Mouse (Mus musculus) midbrain, postnatal 0 days (tissue): ENCODE results near the gene Mast4. TPM values are rescaled to one million over a fixed set of nuclear protein-coding genes. Genes with fewer than 3 reads are reported as not detected.

ENCODE experiments used
- ATAC-seq: fragments of 200-750 bp; cut with Nextera tagmentation; 2 replicates; pipeline ENCODE4 v1.8.0; 2017; ENCODE audit warnings: moderate number of reproducible peaks, mild to moderate bottlenecking, moderate TSS enrichment, moderate library complexity; ENCODE audit not compliant: low FRiP score
- DNase-seq: peaks from one replicate; pipeline ENCODE4 v3.0.0-alpha.2; 2015; ENCODE audit warnings: low spot score
- H3K27ac ChIP-seq: fragments of 300-500 bp; sonication (generic); 2 replicates; pipeline ENCODE4 v1.5.1; 2014; ENCODE audit warnings: low read depth, mild to moderate bottlenecking, low read length, mixed read lengths
- H3K27me3 ChIP-seq: fragments of 300-500 bp; sonication (generic); 2 replicates; pipeline ENCODE4 v1.6.1; 2014; ENCODE audit warnings: low read length, control low read depth, mixed read lengths; ENCODE audit not compliant: insufficient read depth
- H3K36me3 ChIP-seq: fragments of 300-500 bp; sonication (generic); 2 replicates; pipeline ENCODE4 v1.6.1; 2014; ENCODE audit warnings: low read length, control low read depth, mixed read lengths; ENCODE audit not compliant: insufficient read depth
- H3K4me1 ChIP-seq: fragments of 300-500 bp; sonication (generic); 2 replicates; pipeline ENCODE4 v1.6.1; 2014; ENCODE audit warnings: mild to moderate bottlenecking, control low read depth, antibody characterized with exemption, low read length, mixed read lengths; ENCODE audit not compliant: insufficient read depth
- H3K4me2 ChIP-seq: fragments of 300-500 bp; sonication (generic); 2 replicates; pipeline ENCODE4 v1.6.1; 2014; ENCODE audit warnings: low read depth, mild to moderate bottlenecking, low read length, mixed read lengths; ENCODE audit not compliant: poor library complexity, severe bottlenecking
- H3K4me3 ChIP-seq: fragments of 300-500 bp; sonication (generic); 2 replicates; pipeline ENCODE4 v1.5.1; 2014; ENCODE audit warnings: low read depth, mild to moderate bottlenecking, low read length, moderate library complexity
- H3K9ac ChIP-seq: fragments of 300-500 bp; sonication (generic); replicated peaks from 2 replicates; pipeline ENCODE4 v1.6.1; 2014; ENCODE audit warnings: mild to moderate bottlenecking, low read length, moderate library complexity, mixed read lengths; ENCODE audit not compliant: poor library complexity, severe bottlenecking
- H3K9me3 ChIP-seq: fragments of 300-500 bp; sonication (generic); 2 replicates; pipeline ENCODE4 v1.6.1; 2016; ENCODE audit warnings: low read length, control low read depth
- CTCF ChIP-seq: IDR thresholded peaks from 2 replicates; pipeline ENCODE4 v1.5.1; 2016; ENCODE audit warnings: antibody characterized with exemption, mild to moderate bottlenecking
- WGBS: fragments of 180-500 bp; shearing (Covaris S2); extraction: QIAGEN DNeasy Blood & Tissue Kit; methylation state at CpG from one replicate; pipeline ENCODE4 v1.1.7; 2014; 5-methylcytosine and 5-hydroxymethylcytosine counted together
- polyA plus RNA-seq: library from polyadenylated mRNA; unstranded; fragments of >200 nt; fragmentation: Nextera tagmentation; extraction: Ambion mirVana; gene quantifications from 2 replicates; pipeline ENCODE4 v1.2.1, GENCODE M21; 2015
- total RNA-seq: library from RNA; depleted of rRNA; stranded (reverse); fragments of >200 nt; gene quantifications from 2 replicates; pipeline ENCODE4 v1.2.3, GENCODE M21; 2014

Gene Mast4
- total and polyA plus RNA-seq, 2 experiments from 2014 or later, result 28.7 to 39.8 TPM

- WGBS, result 83% methylated on average over 3 of the region's 3 CpGs
- Histone ChIP-seq H3K9ac (no peak overlapping the region), H3K27me3 (no peaks in the 10 kb centered on the region), H3K4me1 (no peaks in the 10 kb centered on the region), H3K36me3 (no peaks in the 10 kb centered on the region), H3K4me3 (no peak overlapping the region), H3K27ac (no peak overlapping the region), H3K4me2 (no peak overlapping the region), H3K9me3 (no peaks in the 10 kb centered on the region)
- no peak for TF ChIP-seq CTCF
- no peak for DNase-seq
- ATAC-seq, result no peak
These were observed 76.2 kb downstream of the Mast4 start for GRCm38 (mm10) chr13:103258106-103258505.

DNA sequence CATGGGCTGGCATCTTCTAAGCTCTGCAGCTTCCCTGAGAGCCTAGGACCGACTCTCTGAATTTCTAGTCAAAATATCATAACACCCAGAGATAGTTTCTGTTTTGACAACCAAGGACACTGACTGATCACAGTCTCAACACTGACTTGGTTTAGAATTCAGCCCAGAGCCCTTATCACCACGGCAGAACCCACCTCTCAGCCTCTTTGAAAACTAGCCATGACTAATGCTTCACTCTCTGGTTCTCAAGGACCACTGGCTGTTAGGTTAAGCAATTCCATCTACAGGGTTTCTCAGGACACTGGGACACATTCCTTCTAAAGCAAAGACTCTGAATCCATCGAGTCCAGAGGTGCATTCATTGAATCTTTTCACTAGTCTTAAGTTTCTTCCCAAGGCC lies 79.4 kb downstream of the Mast4 start:
- Histone ChIP-seq H3K36me3 (no peaks in the 10 kb centered on the region), H3K4me1 (no peaks in the 10 kb centered on the region), H3K27me3 (no peaks in the 10 kb centered on the region), H3K4me3 (no peak overlapping the region), H3K4me2 (no peak overlapping the region), H3K9me3 (no peaks in the 10 kb centered on the region), H3K27ac (no peak overlapping the region), H3K9ac (no peak overlapping the region)
- DNase-seq (no peak), ATAC-seq (no peak)
- no peak for TF ChIP-seq CTCF
- WGBS, result 71% methylated on average over 3 of the region's 3 CpGs

DNA sequence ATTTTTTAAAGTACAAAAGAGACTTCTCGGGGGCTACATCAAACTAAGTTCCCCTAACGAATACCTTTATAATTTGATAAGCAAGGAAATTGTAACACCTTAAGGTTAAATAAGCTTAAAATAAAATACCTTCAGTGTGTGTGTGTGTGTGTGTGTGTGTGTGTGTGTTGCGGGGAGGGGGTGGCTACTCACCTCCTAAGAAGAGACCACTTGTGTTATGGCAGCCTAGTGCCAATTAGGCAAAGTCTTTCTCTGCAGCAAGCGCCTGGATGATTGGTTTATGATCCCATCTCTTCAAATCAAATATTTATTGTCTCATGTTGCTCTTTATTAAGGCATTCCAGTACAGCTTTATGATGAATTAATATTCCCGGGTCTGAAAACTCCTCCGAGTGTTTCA lies 81.2 kb downstream of the Mast4 start:
- ATAC-seq, result no peak
- no peaks in the 10 kb centered on the region for H3K27me3 ChIP-seq
- no peak overlapping the region for H3K27ac ChIP-seq
- H3K4me1 ChIP-seq, result no peaks in the 10 kb centered on the region
- H3K36me3 ChIP-seq, result no peaks in the 10 kb centered on the region
- no peak overlapping the region for H3K4me3 ChIP-seq
- no peak for DNase-seq
- H3K9me3 ChIP-seq, result no peaks in the 10 kb centered on the region
- 81% methylated on average over 6 of the region's 6 CpGs for WGBS
- H3K9ac ChIP-seq, result no peak overlapping the region
- TF ChIP-seq CTCF, result no peak
- no peak overlapping the region for H3K4me2 ChIP-seq

- H3K9ac ChIP-seq, result no peak overlapping the region
- H3K36me3 ChIP-seq, result no peaks in the 10 kb centered on the region
- peak; percentile 38 for DNase-seq
- no peaks in the 10 kb centered on the region for H3K9me3 ChIP-seq
- H3K4me2 ChIP-seq, result no peak overlapping the region
- no peaks in the 10 kb centered on the region for H3K4me1 ChIP-seq
- no peaks in the 10 kb centered on the region for H3K27me3 ChIP-seq
- no peak overlapping the region for H3K4me3 ChIP-seq
- no peak for TF ChIP-seq CTCF
- no peak overlapping the region for H3K27ac ChIP-seq
- 31% methylated on average over 14 of the region's 14 CpGs for WGBS
- peak; percentile 79; the same call in 1 of the 2 replicates for ATAC-seq
These were observed 85.9 kb downstream of the Mast4 start for GRCm38 (mm10) chr13:103248102-103249054.

- DNase-seq (no peak), ATAC-seq (no peak)
- WGBS, result 87% methylated on average over 5 of the region's 5 CpGs
- Histone ChIP-seq H3K27me3 (no peaks in the 10 kb centered on the region), H3K4me2 (no peak overlapping the region), H3K9me3 (no peaks in the 10 kb centered on the region), H3K36me3 (no peaks in the 10 kb centered on the region), H3K9ac (no peak overlapping the region), H3K4me1 (no peaks in the 10 kb centered on the region), H3K4me3 (no peak overlapping the region), H3K27ac (no peak overlapping the region)
- TF ChIP-seq CTCF, result no peak
These were observed 87.2 kb downstream of the Mast4 start for GRCm38 (mm10) chr13:103246973-103247718.

DNA sequence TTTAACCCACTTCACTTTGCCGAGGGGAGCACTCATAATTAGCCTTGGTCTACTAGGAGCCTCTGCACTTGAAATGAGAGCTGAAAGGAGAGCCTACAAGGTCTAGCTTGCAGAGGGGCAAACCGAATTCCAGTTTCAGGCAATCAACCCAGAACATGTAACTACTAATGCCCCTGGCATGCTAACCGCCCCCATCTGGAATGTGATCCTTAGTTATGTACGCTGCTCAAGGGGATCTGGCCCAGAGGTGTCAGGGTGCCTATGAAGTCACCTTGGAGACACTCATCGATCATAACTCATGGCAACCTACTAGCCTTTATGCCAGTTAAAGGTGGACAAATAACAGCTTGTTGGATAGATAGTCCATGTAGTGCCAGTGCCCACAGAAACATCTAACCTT lies 88.9 kb downstream of the Mast4 start:
- Histone ChIP-seq H3K4me2 (no peak overlapping the region), H3K36me3 (no peaks in the 10 kb centered on the region), H3K27ac (no peak overlapping the region), H3K27me3 (no peaks in the 10 kb centered on the region), H3K4me1 (no peaks in the 10 kb centered on the region), H3K9me3 (no peaks in the 10 kb centered on the region), H3K4me3 (no peak overlapping the region), H3K9ac (no peak overlapping the region)
- ATAC-seq (no peak), DNase-seq (no peak)
- TF ChIP-seq CTCF, result no peak
- WGBS, result 92% methylated on average over 5 of the region's 5 CpGs
